14 mouse cellular contexts compared by ENCODE assay signal in the genomic region with DNA sequence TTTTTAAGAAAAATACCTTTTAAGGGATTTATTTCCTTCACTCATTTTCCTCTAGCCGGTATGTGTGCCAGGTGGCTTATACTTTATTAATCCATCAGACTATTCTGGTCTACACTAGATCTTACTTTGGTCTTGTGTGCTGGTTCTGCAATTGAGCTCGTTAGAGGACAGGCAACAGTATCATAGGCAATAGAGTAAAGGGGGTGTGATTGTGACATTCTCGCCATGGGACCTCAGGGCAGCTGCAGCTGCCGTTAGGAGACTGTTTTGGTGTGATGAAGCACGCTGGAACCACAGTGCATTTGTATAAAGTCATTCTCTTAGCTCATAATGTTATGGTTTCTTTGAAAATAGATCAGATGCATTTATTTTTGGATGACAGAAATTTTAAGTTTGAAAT.
"Had no signal": no experiment of that assay in that cellular context is flagged by ENCODE, and none has a peak within 500 bp of the region (broad histone marks: within the 10 kb centered on the region; RNA-seq: fewer than 3 reads in every experiment).

No protein-coding gene starts in this region.

- H3K4me1 ChIP-seq: limb, embryonic 13.5 days; liver, embryonic 15.5 days; neural tube, embryonic 15.5 days had no signal

- H3K4me3 ChIP-seq: limb, embryonic 13.5 days; liver, embryonic 15.5 days; myocyte; neural tube, embryonic 15.5 days had no signal

- H3K4me2 ChIP-seq: limb, embryonic 13.5 days; liver, embryonic 15.5 days; midbrain, embryonic 11.5 days; neural tube, embryonic 15.5 days had no signal

- H3K27me3 ChIP-seq: limb, embryonic 13.5 days; liver, embryonic 15.5 days; neural tube, embryonic 15.5 days had no signal

- H3K9me3 ChIP-seq: limb, embryonic 13.5 days; liver, embryonic 15.5 days; neural tube, embryonic 15.5 days had no signal

- H3K9ac ChIP-seq: limb, embryonic 13.5 days; liver, embryonic 15.5 days; neural tube, embryonic 15.5 days had no signal

- DNase-seq: kidney, postnatal 25 days; layer of hippocampus, adult 9-11 months; layer of hippocampus, postnatal 36 days; lung, adult 2 months; lung, postnatal 36 days; right cerebral cortex, adult 18-20 months; right cerebral cortex, postnatal 25 days; thymus, postnatal 36 days had no signal

- ATAC-seq: lung, postnatal 0 days had no signal

- H3K36me3 ChIP-seq: limb, embryonic 13.5 days; liver, embryonic 15.5 days; neural tube, embryonic 15.5 days had no signal

- H3K27ac ChIP-seq: limb, embryonic 13.5 days; liver, embryonic 15.5 days; neural tube, embryonic 15.5 days had no signal
